Mouse (Mus musculus): ENCODE measurements around the gene Psors1c2.

GRCm38 (mm10) chr17:35554321-35554720 is 21.3 kb downstream of the Psors1c2 start:
- TF ChIP-seq CTCF (conservative IDR thresholded peaks at IDR 0.05; ENCODE audit: low read length) (no peak), NANOG (IDR thresholded peaks at IDR 0.05; ENCODE audit: borderline replicate concordance, low read length) (no peak)
